Mouse (Mus musculus) heart, adult 2 months (tissue): ENCODE measurements around the gene Mycl.

Source experiments
- CTCF ChIP-seq: fragments of 200-600 bp; IDR thresholded peaks from 2 replicates; pipeline ENCODE4 v1.8.1; 2022; ENCODE audit warnings: antibody characterized with exemption, mild to moderate bottlenecking, moderate library complexity
- EP300 ChIP-seq: fragments of 200-500 bp; IDR thresholded peaks from 2 replicates; pipeline ENCODE4 v1.6.1; 2011; ENCODE audit warnings: low read depth, low read length, control low read depth; ENCODE audit not compliant: insufficient read depth
- POLR2A ChIP-seq: fragments of 200-500 bp; IDR thresholded peaks from 2 replicates; pipeline ENCODE4 v1.6.1; 2011; ENCODE audit warnings: mild to moderate bottlenecking, low read depth, low read length, control low read depth; ENCODE audit not compliant: insufficient read depth

GRCm38 (mm10) chr4:122991177-122991576 is 4.3 kb upstream of the Mycl start:
- TF ChIP-seq CTCF (no peak), POLR2A (no peak), EP300 (no peak)
